Mouse (Mus musculus) monocyte, adult 59 days (primary cell): ENCODE results near the gene Agbl4. TPM values are rescaled to one million over a fixed set of nuclear protein-coding genes. Genes with fewer than 3 reads are reported as not detected.

ENCODE experiments used
- total RNA-seq, 2 experiments: library from RNA; stranded (reverse); gene quantifications; one replicate each; pipeline ENCODE4 v1.2.4; 2023

Agbl4 gene
- not detected for total RNA-seq

DNA sequence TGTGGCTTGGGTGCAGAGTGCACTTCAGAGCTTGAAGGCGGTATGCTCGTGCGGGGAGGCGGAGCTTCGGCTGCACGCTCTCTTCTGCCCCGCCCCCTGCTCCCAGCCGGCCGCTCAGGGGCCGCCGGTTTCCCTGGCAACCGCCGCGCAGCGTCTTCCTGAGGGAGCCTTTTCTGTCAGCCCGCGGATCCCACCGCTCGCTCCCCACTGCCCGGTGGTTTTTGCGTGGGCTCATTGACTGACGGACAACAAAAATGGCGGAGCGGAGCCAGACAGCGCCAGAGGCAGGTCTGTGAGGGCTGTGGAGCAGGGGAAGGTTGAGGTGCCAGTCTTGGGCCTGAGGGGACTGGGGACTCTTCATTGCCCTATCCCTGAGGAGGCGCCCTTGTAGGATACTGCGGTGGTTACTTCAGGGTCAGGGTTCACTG is at the start of gene Agbl4:
Gene Agbl4, plus strand, starts transcription at position 44 of the 428 bp plus-strand sequence.

DNA sequence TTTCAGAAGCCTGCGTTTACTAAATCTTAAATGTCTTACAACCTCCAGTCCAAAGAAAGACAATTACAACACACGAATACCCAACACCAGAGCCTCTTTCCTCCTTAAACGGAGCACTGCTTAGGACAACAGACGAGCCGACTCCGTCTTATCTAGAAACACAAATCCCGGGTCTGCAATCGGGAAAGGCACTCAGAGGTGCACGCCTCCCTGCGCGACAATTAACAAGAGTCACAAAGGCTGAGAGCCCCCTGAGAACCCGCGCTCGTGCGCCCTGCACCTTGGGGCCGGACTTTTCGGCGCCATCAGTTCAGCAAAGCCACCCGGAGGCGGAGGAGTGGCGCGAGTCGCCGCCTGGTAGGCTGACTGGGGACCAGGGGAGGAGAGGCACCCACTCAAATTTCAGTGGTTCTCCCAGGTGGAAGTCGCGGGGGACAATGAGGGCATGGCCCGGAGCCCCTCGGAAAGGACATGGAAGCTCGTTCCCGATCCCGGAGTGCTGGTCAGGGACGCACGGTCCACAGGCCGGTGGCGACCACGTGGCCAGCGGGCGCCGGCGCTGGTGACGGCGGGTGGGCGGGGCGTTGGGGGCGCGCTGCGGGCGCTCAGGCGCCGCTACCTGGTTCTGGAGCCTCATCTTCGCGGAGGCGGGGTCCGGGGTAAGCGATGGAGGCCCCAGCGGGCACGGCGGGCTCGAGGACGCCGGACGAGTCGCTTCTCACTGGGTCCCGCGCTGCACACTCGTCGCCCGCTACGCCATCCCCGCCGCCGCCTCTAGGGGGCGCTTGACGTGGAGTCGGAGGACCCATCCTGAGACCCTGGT is 46.1 kb upstream of the Agbl4 start, which contains the start of gene Elavl4:
Gene Elavl4, minus strand, starts transcription at position 732 of the 823 bp plus-strand sequence.

DNA sequence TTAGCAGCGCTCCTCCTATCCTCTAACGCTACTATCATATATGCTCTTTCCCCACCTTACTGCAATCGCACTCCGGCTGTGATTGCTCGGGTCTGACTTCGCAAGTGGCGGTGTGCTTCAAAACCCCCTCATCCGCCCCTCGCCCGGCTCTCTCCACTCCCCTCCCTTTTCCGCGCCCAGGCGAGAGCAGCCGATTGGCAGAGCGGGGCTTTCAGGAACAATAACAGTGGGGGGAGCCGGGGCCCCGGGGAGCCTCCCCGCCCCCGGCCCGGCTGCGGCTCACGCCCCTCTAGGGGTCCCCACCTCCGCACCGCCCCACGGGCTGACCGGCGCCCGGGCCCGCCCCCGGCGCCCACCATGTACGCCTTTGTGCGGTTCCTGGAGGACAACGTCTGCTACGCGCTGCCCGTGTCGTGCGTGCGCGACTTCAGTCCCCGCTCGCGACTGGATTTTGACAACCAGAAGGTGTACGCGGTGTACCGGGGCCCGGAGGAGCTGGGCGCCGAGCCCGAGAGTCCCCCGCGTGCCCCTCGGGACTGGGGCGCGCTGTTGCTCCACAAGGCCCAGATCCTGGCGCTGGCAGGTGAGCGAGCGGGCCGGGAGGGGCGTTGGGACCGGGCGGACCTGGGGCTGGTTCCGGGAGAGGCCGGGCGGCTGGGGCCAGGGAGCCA is 1017.5 kb downstream of the Agbl4 start, which contains the start of gene Bend5:
Gene Bend5, plus strand, starts transcription at position 189 of the 671 bp plus-strand sequence.

Other genes starting within 250 kb of the Agbl4 start
- under 1 TPM; 0.16 to 0.39 TPM for gene Elavl4, start 45.8 kb upstream of the Agbl4 start, total RNA-seq